ENCODE assay signal across 8 mouse cellular contexts in genomic region chr8:70001176-70001891, GRCm38 (mm10). TPM values are rescaled to one million over a fixed set of nuclear protein-coding genes. Genes with fewer than 3 reads are reported as not detected.
DNase-seq lines count a peak whose midpoint lies in the region; ATAC-seq and TF ChIP-seq lines count a peak whose summit lies in the region.

No protein-coding gene starts in this region.

- H3K4me1 ChIP-seq in cortical plate, adult 2 months (ENCODE audit: control insufficient read depth, insufficient read depth, low read length) = no peaks in the 10 kb centered on the region
- H3K4me1 ChIP-seq in lung, embryonic 15.5 days = peaks cover 16% of the 10 kb centered on the region

- H3K36me3 ChIP-seq in lung, embryonic 15.5 days = no peaks in the 10 kb centered on the region

- H3K27ac ChIP-seq in cortical plate, adult 2 months (ENCODE audit: insufficient read depth, low read length) = no peak overlapping the region
- peak overlapping the region; percentile 88 for H3K27ac ChIP-seq in lung, embryonic 15.5 days

- H3K9me3 ChIP-seq in lung, embryonic 15.5 days = no peaks in the 10 kb centered on the region

- H3K4me3 ChIP-seq in cortical plate, adult 2 months (ENCODE audit: insufficient read depth, low read length) = no peak overlapping the region
- peak overlapping the region; percentile 24 for H3K4me3 ChIP-seq in lung, embryonic 15.5 days

- peak; percentile 55; the same call in 1 of the 2 replicates for ATAC-seq in lung, embryonic 15.5 days (ENCODE audit: borderline replicate concordance, extremely low read depth, low FRiP score, low TSS enrichment)
- peak; percentile 82 for ATAC-seq in neutrophil, adult 5-6 weeks (ENCODE audit: extremely low read depth, insufficient number of reproducible peaks, low FRiP score, poor library complexity, severe bottlenecking)

- H3K27me3 ChIP-seq in lung, embryonic 15.5 days = no peaks in the 10 kb centered on the region

- peak; percentile 79 for DNase-seq in 3134 (ENCODE audit: extremely low read depth, insufficient read length, low spot score)
- peak; percentile 82 for DNase-seq in MN1 (ENCODE audit: low spot score)
- peak; percentile 98 for DNase-seq in heart, adult 11 months
- DNase-seq in kidney, adult 11 months = peak; percentile 64
- DNase-seq in urinary bladder, adult 18-20 months (ENCODE audit: low spot score in 2 of 2) = peak; percentile 68 to 83

- peak; percentile 49 for TF ChIP-seq CTCF in cortical plate, adult 2 months (IDR thresholded peaks at IDR 0.05; ENCODE audit: extremely low read depth, insufficient read depth, low read length)

- H3K4me2 ChIP-seq in lung, embryonic 15.5 days = peak overlapping the region; percentile 60

- WGBS in lung, embryonic 15.5 days = under 1% methylated on average over 16 of the region's 16 CpGs

- H3K9ac ChIP-seq in lung, embryonic 15.5 days = peak overlapping the region; percentile 18; the same call in 1 of the 2 replicates

- TF ChIP-seq POLR2A in cortical plate, adult 2 months (IDR thresholded peaks at IDR 0.05; ENCODE audit: extremely low read depth, insufficient read depth, low read length) = no peak

RNA-seq across cellular contexts. Expression of gene Gatad2a, which starts 5.2 kb away (rescaled TPM):
- 21.1 and 24.3 TPM in 2 replicates for polyA plus RNA-seq in cortical plate, adult 2 months (2012; rRNA removed)
- 60.3 and 64.3 TPM in 2 replicates for polyA plus RNA-seq in lung, embryonic 15.5 days (2015; fragmentation: Nextera tagmentation; extraction: Ambion mirVana)
- 52.6 and 64.2 TPM in 2 replicates for total RNA-seq in neutrophil, adult 5-6 weeks (2017)

RNA-seq across cellular contexts. Expression of gene Mau2, which starts 41.2 kb away (rescaled TPM):
- 80.5 and 86.1 TPM in 2 replicates for polyA plus RNA-seq in cortical plate, adult 2 months (2012; rRNA removed)
- 46.4 and 50.5 TPM in 2 replicates for polyA plus RNA-seq in lung, embryonic 15.5 days (2015; fragmentation: Nextera tagmentation; extraction: Ambion mirVana)
- total RNA-seq in neutrophil, adult 5-6 weeks (2017) = 104 and 111 TPM in 2 replicates

RNA-seq across cellular contexts. Expression of gene Sugp1, which starts 41.3 kb away (rescaled TPM):
- polyA plus RNA-seq in cortical plate, adult 2 months (2012; rRNA removed) = 34.5 and 37.4 TPM in 2 replicates
- 41.5 and 44.8 TPM in 2 replicates for polyA plus RNA-seq in lung, embryonic 15.5 days (2015; fragmentation: Nextera tagmentation; extraction: Ambion mirVana)
- 46.8 and 51.9 TPM in 2 replicates for total RNA-seq in neutrophil, adult 5-6 weeks (2017)
